Mouse (Mus musculus) MEL-GATA-1-ER (cell line): ENCODE results near the gene Gm10715.
A peak's percentile ranks its signal among the peaks of the same experiment; 100 is the strongest.
"Not testable (repeated sequence)": the region's sequence is repeated elsewhere in the genome, so short reads cannot be mapped to it uniquely, and the experiment has no call there.

ENCODE experiments used
- DNase-seq: peaks from one replicate; pipeline ENCODE4 v3.0.0-alpha.2; 2012; ENCODE audit warnings: low read depth; ENCODE audit errors: extremely low read depth

The Gm10715 gene

DNA sequence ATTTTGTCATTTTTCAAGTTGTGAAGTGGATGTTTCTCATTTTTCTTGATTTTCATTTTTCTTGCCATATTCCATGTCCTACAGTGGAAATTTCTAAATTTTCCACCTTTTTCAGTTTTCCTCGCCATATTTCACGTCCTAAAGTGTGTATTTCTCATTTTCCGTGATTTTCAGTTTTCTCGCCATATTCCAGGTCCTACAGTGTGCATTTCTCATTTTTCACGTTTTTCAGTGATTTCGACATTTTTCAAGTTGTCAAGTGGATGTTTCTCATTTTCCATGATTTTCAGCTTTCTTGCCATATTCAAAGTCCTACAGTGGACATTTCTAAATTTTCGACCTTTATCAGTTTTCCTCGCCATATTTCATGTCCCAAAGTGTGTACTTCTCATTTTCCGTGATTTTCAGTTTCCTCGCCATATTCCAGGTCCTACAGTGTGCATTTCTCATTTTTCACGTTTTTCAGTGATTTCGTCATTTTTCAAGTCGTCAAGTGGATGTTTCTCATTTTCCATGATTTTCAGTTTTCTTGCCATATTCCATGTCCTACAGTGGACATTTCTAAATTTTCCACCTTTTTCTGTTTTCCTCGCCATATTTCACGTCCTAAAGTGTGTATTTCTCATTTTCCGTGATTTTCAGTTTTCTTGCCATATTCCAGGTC is 12.6 kb upstream of the Gm10715 start:
- DNase-seq: not testable (repeated sequence)

GRCm38 (mm10) chr9:3024912-3025467 is 11.7 kb upstream of the Gm10715 start, which contains the start of gene Gm10717:
TSS of gene Gm10717 (plus strand) at chr9:3025417.
- DNase-seq: not testable (repeated sequence)

- not testable (repeated sequence) for DNase-seq
These were observed 11.0 kb upstream of the Gm10715 start for GRCm38 (mm10) chr9:3025653-3026052.

DNA sequence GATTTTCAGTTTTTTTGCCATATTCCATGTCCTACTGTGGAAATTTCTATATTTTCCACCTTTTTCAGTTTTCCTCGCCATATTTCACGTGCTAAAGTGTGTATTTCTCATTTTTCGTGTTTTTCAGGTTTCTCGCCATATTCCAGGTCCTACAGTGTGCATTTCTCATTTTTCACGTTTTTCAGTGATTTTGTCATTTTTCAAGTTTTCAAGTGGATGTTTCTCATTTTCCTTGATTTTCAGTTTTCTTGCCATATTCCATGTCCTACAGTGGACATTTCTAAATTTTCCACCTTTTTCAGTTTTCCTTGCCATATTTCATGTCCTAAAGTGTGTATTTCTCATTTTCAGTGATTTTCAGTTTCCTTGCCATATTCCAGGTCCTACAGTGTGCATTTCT is 10.5 kb upstream of the Gm10715 start:
- not testable (repeated sequence) for DNase-seq

- DNase-seq: not testable (repeated sequence)
These were observed 9.9 kb upstream of the Gm10715 start for GRCm38 (mm10) chr9:3026741-3027140.

- DNase-seq: peak; percentile 29
These were observed 9.5 kb upstream of the Gm10715 start for GRCm38 (mm10) chr9:3027200-3027599.

DNA sequence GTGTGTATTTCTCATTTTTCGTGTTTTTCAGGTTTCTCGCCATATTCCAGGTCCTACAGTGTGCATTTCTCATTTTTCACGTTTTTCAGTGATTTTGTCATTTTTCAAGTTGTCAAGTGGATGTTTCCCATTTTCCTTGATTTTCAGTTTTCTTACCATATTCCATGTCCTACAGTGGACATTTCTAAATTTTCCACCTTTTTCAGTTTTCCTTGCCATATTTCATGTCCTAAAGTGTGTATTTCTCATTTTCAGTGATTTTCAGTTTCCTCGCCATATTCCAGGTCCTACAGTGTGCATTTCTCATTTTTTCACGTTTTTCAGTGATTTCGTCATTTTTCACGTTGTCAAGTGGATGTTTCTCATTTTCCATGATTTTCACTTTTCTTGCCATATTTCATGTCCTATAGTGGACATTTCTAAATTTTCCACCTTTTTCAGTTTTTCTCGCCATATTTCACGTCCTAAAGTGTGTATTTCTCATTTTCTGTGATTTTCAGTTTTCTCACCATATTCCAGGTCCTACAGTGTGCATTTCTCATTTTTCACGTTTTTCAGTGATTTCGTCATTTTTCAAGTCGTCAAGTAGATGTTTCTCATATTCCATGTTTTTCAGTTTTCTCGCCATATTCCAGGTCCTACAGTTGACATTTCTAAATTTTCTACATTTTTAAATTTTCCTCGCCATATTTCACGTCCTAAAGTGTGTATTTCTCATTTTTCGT is 7.2 kb upstream of the Gm10715 start:
- not testable (repeated sequence) for DNase-seq

DNA sequence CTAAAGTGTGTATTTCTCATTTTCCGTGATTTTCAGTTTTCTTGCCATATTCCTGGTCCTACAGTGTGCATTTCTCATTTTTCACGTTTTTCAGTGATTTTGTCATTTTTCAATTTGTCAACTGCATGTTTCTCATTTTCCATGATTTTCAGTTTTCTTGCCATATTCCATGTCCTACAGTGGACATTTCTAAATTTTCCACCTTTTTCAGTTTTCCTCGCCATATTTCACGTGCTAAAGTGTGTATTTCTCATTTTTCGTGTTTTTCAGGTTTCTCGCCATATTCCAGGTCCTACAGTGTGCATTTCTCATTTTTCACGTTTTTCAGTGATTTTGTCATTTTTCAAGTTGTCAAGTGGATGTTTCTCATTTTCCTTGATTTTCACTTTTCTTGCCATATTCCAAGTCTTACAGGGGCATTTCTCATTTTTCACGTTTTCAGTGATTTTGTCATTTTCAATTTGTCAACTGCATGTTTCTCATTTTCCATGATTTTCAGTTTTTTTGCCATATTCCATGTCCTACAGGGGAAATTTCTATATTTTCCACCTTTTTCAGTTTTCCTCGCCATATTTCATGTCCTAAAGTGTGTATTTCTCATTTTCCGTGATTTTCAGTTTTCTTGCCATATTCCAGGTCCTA is 5.9 kb upstream of the Gm10715 start:
- DNase-seq: peak; percentile 86

- DNase-seq: not testable (repeated sequence)
These were observed 2.4 kb upstream of the Gm10715 start, which contains the start of gene Gm17535 for GRCm38 (mm10) chr9:3034299-3034698. TSS of gene Gm17535 (plus strand) at chr9:3034599.

- peak; percentile 20 for DNase-seq
These were observed 1.5 kb downstream of the Gm10715 start for GRCm38 (mm10) chr9:3038161-3038560.
